Mouse (Mus musculus): ENCODE results near the gene Dst. TPM values are rescaled to one million over a fixed set of nuclear protein-coding genes. Genes with fewer than 3 reads are reported as not detected.

The Dst gene
- total and polyA plus RNA-seq, 3 experiments = 9.1 to 28.0 (median 20.5) TPM

DNA sequence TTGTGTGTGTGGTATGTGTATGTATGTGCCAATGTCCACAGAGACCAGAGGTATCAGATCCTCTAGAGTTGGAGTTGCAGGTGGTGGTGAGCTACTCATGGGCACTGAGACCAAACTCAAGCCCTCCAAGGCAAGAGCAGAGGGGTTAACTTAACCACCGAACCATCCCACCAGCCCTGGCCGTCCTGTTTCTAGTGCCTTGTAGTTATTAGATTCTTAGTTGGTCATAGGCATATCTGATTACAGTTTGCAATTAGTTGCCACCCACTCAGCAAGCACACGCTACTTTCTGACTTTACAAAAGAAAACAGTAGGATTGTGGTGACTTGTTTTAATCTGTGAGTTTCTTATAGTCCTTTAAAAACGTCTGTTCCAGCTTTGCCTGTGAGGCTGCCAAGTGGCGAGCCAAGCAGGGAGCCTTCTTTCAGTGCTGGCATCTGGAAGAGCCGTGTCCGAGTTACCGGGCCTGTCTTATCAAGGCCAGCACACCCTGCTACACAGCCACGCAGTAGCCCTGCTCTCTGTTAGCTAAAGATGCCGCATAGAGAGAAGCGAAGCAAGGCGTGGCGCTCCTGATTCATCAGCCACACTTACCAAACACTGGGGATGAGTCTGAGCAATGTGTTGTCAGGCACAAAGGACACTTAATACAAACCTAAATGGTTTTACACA lies 392.4 kb downstream of the Dst start (continued):
- TF ChIP-seq JUND (conservative IDR thresholded peaks at IDR 0.05; ENCODE audit: low read depth, low read length) (no peak), KAT2A (IDR thresholded peaks at IDR 0.05; ENCODE audit: insufficient replicate concordance, low read length) (no peak)

DNA sequence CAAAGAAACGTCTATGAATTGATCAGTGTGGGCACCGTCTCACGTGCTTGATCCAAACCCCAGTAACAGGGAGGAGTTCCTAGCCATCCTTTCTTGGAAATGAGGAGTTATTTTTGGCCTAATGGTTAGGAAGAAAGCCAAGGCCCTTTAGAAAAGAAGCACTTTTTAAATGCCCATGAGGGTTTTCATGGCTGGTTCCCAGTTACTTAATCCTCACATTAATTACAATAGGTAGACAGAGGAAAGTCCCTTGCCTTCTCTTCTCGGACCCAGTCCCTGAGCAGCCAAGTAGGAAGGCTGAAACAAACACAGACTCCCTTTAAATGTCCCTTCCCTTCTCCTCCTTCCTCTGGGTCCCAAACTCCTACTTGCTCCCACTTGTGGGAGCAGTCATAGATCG lies 396.2 kb downstream of the Dst start:
- Histone ChIP-seq H3K79me2 (replicated peaks; ENCODE audit: control insufficient read depth, extremely low read depth, insufficient read depth, poor library complexity, severe bottlenecking) (no peaks in the 10 kb centered on the region), H3K4me2 (ENCODE audit: insufficient read depth, low read depth, poor library complexity, severe bottlenecking) (no peak overlapping the region), H3K9me3 (replicated peaks; ENCODE audit: low read length) (no peaks in the 10 kb centered on the region), H3K9ac (ENCODE audit: insufficient read depth, low read depth) (no peak overlapping the region), H3K4me1 (ENCODE audit: control insufficient read depth in 1 of 2, insufficient read depth in 2 of 2) (no peaks in the 10 kb centered on the region), H3K27ac (ENCODE audit: insufficient read depth, low read depth) (no peak overlapping the region), H3K4me3 (replicated peaks in 1 of 3; ENCODE audit: low read depth in 2 of 3, low read length in 2 of 3, poor library complexity in 1 of 3) (no peak overlapping the region), H3K36me3 (replicated peaks in 1 of 2; ENCODE audit: control insufficient read depth in 1 of 2, insufficient read depth in 1 of 2, low read length in 1 of 2) (peaks cover 12 to 69% of the 10 kb centered on the region in 2 experiments), H3K27me3 (replicated peaks) (no peaks in the 10 kb centered on the region)
- dilution Hi-C loops (cut with MboI; ENCODE audit: extremely low pct_ligation_motif_present, extremely low pct_unique_long_range_greater_than_20kb, low sequenced_read_pairs) = no loop called here
- DNase-seq (ENCODE audit: extremely low read depth) = no peak
- TF ChIP-seq USF2 (conservative IDR thresholded peaks at IDR 0.05; ENCODE audit: low read depth, low read length) = no peak
- no peak for TF ChIP-seq POLR2AphosphoS2 (IDR thresholded peaks at IDR 0.05; ENCODE audit: low read depth, low read length)
- no peak for TF ChIP-seq E2F4 (IDR thresholded peaks at IDR 0.05; ENCODE audit: insufficient replicate concordance, low read depth, low read length)
- no peak for TF ChIP-seq HCFC1 (IDR thresholded peaks at IDR 0.05; ENCODE audit: low read depth, low read length)
- no peak for TF ChIP-seq ZC3H11A (IDR thresholded peaks at IDR 0.05; ENCODE audit: low read depth, low read length)
- no peak for TF ChIP-seq MYC (IDR thresholded peaks at IDR 0.05; ENCODE audit: low read depth, low read length)
- no peak for TF ChIP-seq BHLHE40 (IDR thresholded peaks at IDR 0.05; ENCODE audit: low read depth, low read length)
- no peak for TF ChIP-seq KAT2A (IDR thresholded peaks at IDR 0.05; ENCODE audit: insufficient replicate concordance, low read length)
- no peak for TF ChIP-seq MEF2A (IDR thresholded peaks at IDR 0.05; ENCODE audit: borderline replicate concordance, low read depth, low read length)
- no peak for TF ChIP-seq MAFK (IDR thresholded peaks at IDR 0.05; ENCODE audit: insufficient replicate concordance, low read length)
- in situ Hi-C loops (cut with MboI; ENCODE audit: low pct_ligation_motif_present, low pct_unique_long_range_greater_than_20kb, low sequenced_read_pairs) = no loop called here

DNA sequence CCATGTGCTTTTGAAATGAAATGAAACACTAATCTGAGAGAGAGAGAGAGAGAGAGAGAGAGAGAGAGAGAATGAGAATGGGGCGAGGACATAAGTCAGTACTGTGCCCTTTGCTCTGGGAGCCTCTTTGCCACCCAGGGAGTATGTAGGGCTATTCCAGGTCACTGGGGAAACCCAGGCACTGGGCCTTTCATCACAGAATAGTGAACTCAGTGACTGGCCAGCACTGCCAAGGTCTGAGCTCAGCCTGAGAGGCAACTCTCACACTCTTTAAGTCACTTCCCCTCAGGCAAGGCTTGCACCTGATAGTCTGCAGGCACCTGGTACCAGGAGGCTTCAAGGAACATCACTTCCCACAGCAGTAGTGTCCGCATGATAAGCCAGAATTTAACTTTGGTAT lies 398.7 kb downstream of the Dst start:
- DNase-seq (ENCODE audit: extremely low read depth) = no peak
- no peak overlapping the region for H3K4me2 ChIP-seq (ENCODE audit: insufficient read depth, low read depth, poor library complexity, severe bottlenecking)
- no peaks in the 10 kb centered on the region for H3K79me2 ChIP-seq (replicated peaks; ENCODE audit: control insufficient read depth, extremely low read depth, insufficient read depth, poor library complexity, severe bottlenecking)
- H3K4me3 ChIP-seq (replicated peaks in 1 of 3; ENCODE audit: low read depth in 2 of 3, low read length in 2 of 3, poor library complexity in 1 of 3) = no peak overlapping the region
- H3K27me3 ChIP-seq (replicated peaks) = no peaks in the 10 kb centered on the region
- in situ Hi-C loops (cut with MboI; ENCODE audit: low pct_ligation_motif_present, low pct_unique_long_range_greater_than_20kb, low sequenced_read_pairs) = no loop called here
- no peaks in the 10 kb centered on the region for H3K4me1 ChIP-seq (ENCODE audit: control insufficient read depth in 1 of 2, insufficient read depth in 2 of 2)
- peaks cover 12 to 52% of the 10 kb centered on the region in 2 experiments for H3K36me3 ChIP-seq (replicated peaks in 1 of 2; ENCODE audit: control insufficient read depth in 1 of 2, insufficient read depth in 1 of 2, low read length in 1 of 2)
- dilution Hi-C loops (cut with MboI; ENCODE audit: extremely low pct_ligation_motif_present, extremely low pct_unique_long_range_greater_than_20kb, low sequenced_read_pairs) = no loop called here
- no peak for TF ChIP-seq NRF1 (IDR thresholded peaks at IDR 0.05; ENCODE audit: low read depth, low read length)
- H3K9ac ChIP-seq (ENCODE audit: insufficient read depth, low read depth) = no peak overlapping the region
- no peak overlapping the region for H3K27ac ChIP-seq (ENCODE audit: insufficient read depth, low read depth)
- no peaks in the 10 kb centered on the region for H3K9me3 ChIP-seq (replicated peaks; ENCODE audit: low read length)
